Mouse (Mus musculus) A20 (cell line): ENCODE measurements at regions not wholly inside any gene's neighbourhood (a gene's known extent, or its start where the extent isn't known, plus 50 kb on each side); places are given as distances from the start of the nearest gene placed in this dataset.

Experiments
- DNase-seq: peaks from one replicate; pipeline ENCODE4 v3.0.0-alpha.2; 2011; ENCODE audit warnings: low read depth, low spot score

GRCm38 (mm10) chr1:193421414-193421813 is 51.3 kb upstream of the Camk1g start:
- no peak for DNase-seq
